1 mouse cellular context compared by ENCODE assay signal in the genomic region with DNA sequence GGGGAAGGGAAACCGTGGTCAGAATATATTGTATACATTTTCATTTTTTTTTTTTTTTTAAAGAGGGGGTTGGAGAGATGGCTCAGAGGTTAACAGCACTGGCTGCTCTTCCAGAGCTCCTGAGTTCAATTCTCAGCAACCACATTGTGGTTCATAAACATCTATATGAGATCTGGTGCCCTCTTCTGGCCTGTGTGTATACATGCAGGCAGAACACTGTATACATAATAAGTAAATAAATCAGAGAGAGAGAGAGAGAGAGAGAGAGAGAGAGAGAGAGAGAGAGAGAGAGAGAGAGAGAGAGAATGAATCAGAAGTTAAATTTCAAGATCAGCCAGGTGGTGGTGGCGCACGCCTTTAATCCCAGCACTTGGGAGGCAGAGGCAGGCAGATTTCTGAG.
A peak's percentile ranks its signal among the peaks of the same experiment; 100 is the strongest.
TF ChIP-seq lines count a peak whose summit lies in the region.

No protein-coding gene starts in this region.

TF ChIP-seq in MEL, 35 proteins besides CTCF, POLR2A, EP300 and RAD21:
- TF ChIP-seq SIN3A (IDR thresholded peaks at IDR 0.05; ENCODE audit: low read length) = peak; percentile 42; the same call in 1 of the 2 replicates
- TF ChIP-seq ZC3H11A (IDR thresholded peaks at IDR 0.05; ENCODE audit: low read depth, low read length) = peak; percentile 67
- TF ChIP-seq SMC3 (IDR thresholded peaks at IDR 0.05; ENCODE audit: low read depth, low read length) = peak; percentile 79
- TF ChIP-seq JUND (IDR thresholded peaks at IDR 0.05; ENCODE audit: low read depth, low read length) = peak; percentile 96
- peak; percentile 12; the same call in 1 of the 2 replicates for TF ChIP-seq ZNF384 (IDR thresholded peaks at IDR 0.05; ENCODE audit: low read depth, low read length)
